Mouse (Mus musculus): ENCODE data around the gene Nin. TPM values are rescaled to one million over a fixed set of nuclear protein-coding genes. Genes with fewer than 3 reads are reported as not detected.

Nin gene
- polyA plus RNA-seq, 1 experiment, result 5.0 TPM

GRCm38 (mm10) chr12:69986786-69987497, 126.6 kb downstream of the Nin start, which contains the start of gene Sav1:
Gene Sav1 (minus strand): TSS chr12:69987002.
- peak within 1 kb of the TSS; percentile 86 for H3ac ChIP-seq (ENCODE audit: control insufficient read depth, insufficient read length)
- H3K4me2 ChIP-seq (ENCODE audit: low read depth), result peak within 1 kb of the TSS; percentile 89
- TF ChIP-seq MYOG (IDR thresholded peaks at IDR 0.05; ENCODE audit: control insufficient read depth in 1 of 3, insufficient read depth in 1 of 3, insufficient read length in 2 of 3, low read depth in 2 of 3) (peak in 1 of 3 experiments; percentile 57), REST (IDR thresholded peaks at IDR 0.05; ENCODE audit: insufficient read depth, insufficient read length) (no peak), SRF (IDR thresholded peaks at IDR 0.05; ENCODE audit: control insufficient read depth, insufficient read length, low read depth) (no peak), TCF3 (IDR thresholded peaks at IDR 0.05; ENCODE audit: insufficient read length, low read depth) (no peak), POLR2AphosphoS2 (IDR thresholded peaks at IDR 0.05; ENCODE audit: insufficient read length, low read depth) (peak; percentile 91), MYOD1 (IDR thresholded peaks at IDR 0.05; ENCODE audit: control insufficient read depth in 1 of 3, insufficient read length in 2 of 3, low read depth in 2 of 3) (peak in 1 of 3 experiments; percentile 57), E2F4 (IDR thresholded peaks at IDR 0.05; ENCODE audit: insufficient read depth) (peak; percentile 10), POLR2A (IDR thresholded peaks at IDR 0.05; ENCODE audit: insufficient read length, low read depth) (peak; percentile 83)
- H3K79me2 ChIP-seq (ENCODE audit: control insufficient read depth, insufficient read depth), result peaks cover 46% of the 10 kb centered on the region
- peaks cover 27% of the 10 kb centered on the region for H3K36me3 ChIP-seq (ENCODE audit: control insufficient read depth, insufficient read depth)
- H3K4me3 ChIP-seq, result peak within 1 kb of the TSS; percentile 67
- H3K27me3 ChIP-seq (ENCODE audit: control insufficient read depth, insufficient read depth, insufficient read length), result no peaks in the 10 kb centered on the region

GRCm38 (mm10) chr12:69986241-69986762, 127.2 kb downstream of the Nin start:
- H3ac ChIP-seq (ENCODE audit: control insufficient read depth, insufficient read length), result peak overlapping the region; percentile 86
- peak overlapping the region; percentile 67 for H3K4me3 ChIP-seq
- peaks cover 33% of the 10 kb centered on the region for H3K36me3 ChIP-seq (ENCODE audit: control insufficient read depth, insufficient read depth)
- TF ChIP-seq POLR2A (IDR thresholded peaks at IDR 0.05; ENCODE audit: insufficient read length, low read depth) (peak; percentile 41), TCF12 (IDR thresholded peaks at IDR 0.05; ENCODE audit: insufficient read depth, poor library complexity, severe bottlenecking) (no peak), MYOD1 (IDR thresholded peaks at IDR 0.05; ENCODE audit: control insufficient read depth in 1 of 3, insufficient read length in 2 of 3, low read depth in 2 of 3) (peak in 1 of 3 experiments; percentile 1), CEBPB (IDR thresholded peaks at IDR 0.05; ENCODE audit: insufficient read depth, poor library complexity, severe bottlenecking) (no peak)
- peak overlapping the region; percentile 89 for H3K4me2 ChIP-seq (ENCODE audit: low read depth)
- H3K79me2 ChIP-seq (ENCODE audit: control insufficient read depth, insufficient read depth), result peaks cover 53% of the 10 kb centered on the region
- no peaks in the 10 kb centered on the region for H3K27me3 ChIP-seq (ENCODE audit: control insufficient read depth, insufficient read depth, insufficient read length)

- H3K27me3 ChIP-seq (ENCODE audit: control insufficient read depth, insufficient read depth, insufficient read length), result no peaks in the 10 kb centered on the region
- TF ChIP-seq POLR2A (IDR thresholded peaks at IDR 0.05; ENCODE audit: insufficient read length, low read depth) (no peak), MYOG (IDR thresholded peaks at IDR 0.05; ENCODE audit: control insufficient read depth in 1 of 3, insufficient read depth in 1 of 3, insufficient read length in 2 of 3, low read depth in 2 of 3) (no peak), MAX (IDR thresholded peaks at IDR 0.05; ENCODE audit: low read depth) (no peak), USF1 (IDR thresholded peaks at IDR 0.05; ENCODE audit: low read depth) (no peak), SRF (IDR thresholded peaks at IDR 0.05; ENCODE audit: control insufficient read depth, insufficient read length, low read depth) (no peak), REST (IDR thresholded peaks at IDR 0.05; ENCODE audit: insufficient read depth, insufficient read length) (no peak), TCF3 (IDR thresholded peaks at IDR 0.05; ENCODE audit: insufficient read length, low read depth) (no peak), TCF12 (IDR thresholded peaks at IDR 0.05; ENCODE audit: insufficient read depth, poor library complexity, severe bottlenecking) (no peak), POLR2AphosphoS2 (IDR thresholded peaks at IDR 0.05; ENCODE audit: insufficient read length, low read depth) (no peak), MYOD1 (IDR thresholded peaks at IDR 0.05; ENCODE audit: control insufficient read depth in 1 of 3, insufficient read length in 2 of 3, low read depth in 2 of 3) (no peak), CEBPB (IDR thresholded peaks at IDR 0.05; ENCODE audit: insufficient read depth, poor library complexity, severe bottlenecking) (no peak), E2F4 (IDR thresholded peaks at IDR 0.05; ENCODE audit: insufficient read depth) (no peak)
- peak overlapping the region; percentile 89 for H3K4me2 ChIP-seq (ENCODE audit: low read depth)
- H3K36me3 ChIP-seq (ENCODE audit: control insufficient read depth, insufficient read depth), result peaks cover 33% of the 10 kb centered on the region
- peaks cover 60% of the 10 kb centered on the region for H3K79me2 ChIP-seq (ENCODE audit: control insufficient read depth, insufficient read depth)
- H3K4me3 ChIP-seq, result peak overlapping the region; percentile 67
- H3ac ChIP-seq (ENCODE audit: control insufficient read depth, insufficient read length), result peak overlapping the region; percentile 86
Measured at GRCm38 (mm10) chr12:69985546-69985945, 128.0 kb downstream of the Nin start.

GRCm38 (mm10) chr12:69982874-69983273, 130.6 kb downstream of the Nin start:
- no peak overlapping the region for H3K4me3 ChIP-seq
- peaks cover 87% of the 10 kb centered on the region for H3K79me2 ChIP-seq (ENCODE audit: control insufficient read depth, insufficient read depth)
- H3ac ChIP-seq (ENCODE audit: control insufficient read depth, insufficient read length), result no peak overlapping the region
- H3K27me3 ChIP-seq (ENCODE audit: control insufficient read depth, insufficient read depth, insufficient read length), result no peaks in the 10 kb centered on the region
- TF ChIP-seq POLR2AphosphoS2 (IDR thresholded peaks at IDR 0.05; ENCODE audit: insufficient read length, low read depth), result no peak
- no peak for TF ChIP-seq E2F4 (IDR thresholded peaks at IDR 0.05; ENCODE audit: insufficient read depth)
- no peak for TF ChIP-seq USF1 (IDR thresholded peaks at IDR 0.05; ENCODE audit: low read depth)
- TF ChIP-seq MYOG (IDR thresholded peaks at IDR 0.05; ENCODE audit: control insufficient read depth in 1 of 3, insufficient read depth in 1 of 3, insufficient read length in 2 of 3, low read depth in 2 of 3), result no peak
- TF ChIP-seq MAX (IDR thresholded peaks at IDR 0.05; ENCODE audit: low read depth), result no peak
- no peak for TF ChIP-seq TCF12 (IDR thresholded peaks at IDR 0.05; ENCODE audit: insufficient read depth, poor library complexity, severe bottlenecking)
- no peak for TF ChIP-seq CEBPB (IDR thresholded peaks at IDR 0.05; ENCODE audit: insufficient read depth, poor library complexity, severe bottlenecking)
- no peak for TF ChIP-seq MYOD1 (IDR thresholded peaks at IDR 0.05; ENCODE audit: control insufficient read depth in 1 of 3, insufficient read length in 2 of 3, low read depth in 2 of 3)
- no peak for TF ChIP-seq TCF3 (IDR thresholded peaks at IDR 0.05; ENCODE audit: insufficient read length, low read depth)
- no peak for TF ChIP-seq POLR2A (IDR thresholded peaks at IDR 0.05; ENCODE audit: insufficient read length, low read depth)
- TF ChIP-seq REST (IDR thresholded peaks at IDR 0.05; ENCODE audit: insufficient read depth, insufficient read length), result no peak
- TF ChIP-seq SRF (IDR thresholded peaks at IDR 0.05; ENCODE audit: control insufficient read depth, insufficient read length, low read depth), result no peak
- H3K4me2 ChIP-seq (ENCODE audit: low read depth), result no peak overlapping the region
- H3K36me3 ChIP-seq (ENCODE audit: control insufficient read depth, insufficient read depth), result peaks cover 42% of the 10 kb centered on the region
